Mouse (Mus musculus) stomach, embryonic 14.5 days (tissue): Measurements from ENCODE around the gene Chchd4. TPM values are rescaled to one million over a fixed set of nuclear protein-coding genes. Genes with fewer than 3 reads are reported as not detected.

Source experiments
- ATAC-seq: fragments of 200-750 bp; cut with Nextera tagmentation; 2 replicates; pipeline ENCODE4 v1.8.0; 2017; ENCODE audit warnings: low read depth, moderate TSS enrichment; ENCODE audit not compliant: insufficient number of reproducible peaks, insufficient read depth, low FRiP score
- H3K27ac ChIP-seq: fragments of 300-500 bp; sonication (generic); 2 replicates; pipeline ENCODE4 v1.5.1; 2014; ENCODE audit warnings: mild to moderate bottlenecking, low read length, moderate library complexity, mixed read lengths
- H3K27me3 ChIP-seq: fragments of 300-500 bp; sonication (generic); 2 replicates; pipeline ENCODE4 v1.6.1; 2014; ENCODE audit warnings: low read length, control low read depth, mixed read lengths; ENCODE audit not compliant: control insufficient read depth, insufficient read depth
- H3K36me3 ChIP-seq: fragments of 300-500 bp; sonication (generic); 2 replicates; pipeline ENCODE4 v1.6.1; 2014; ENCODE audit warnings: mild to moderate bottlenecking, control low read depth, low read length, moderate library complexity, mixed read lengths; ENCODE audit not compliant: control insufficient read depth, insufficient read depth
- H3K4me1 ChIP-seq: fragments of 300-500 bp; sonication (generic); 2 replicates; pipeline ENCODE4 v1.6.1; 2014; ENCODE audit warnings: low read length, control low read depth, mixed read lengths; ENCODE audit not compliant: control insufficient read depth, insufficient read depth
- H3K4me2 ChIP-seq: fragments of 300-500 bp; sonication (generic); replicated peaks from 2 replicates; pipeline ENCODE4 v1.6.1; 2014; ENCODE audit warnings: low read depth, low read length, control low read depth
- H3K4me3 ChIP-seq: fragments of 300-500 bp; sonication (generic); 2 replicates; pipeline ENCODE4 v1.5.1; 2014; ENCODE audit warnings: low read depth, low read length, control low read depth
- H3K9ac ChIP-seq: fragments of 300-500 bp; sonication (generic); replicated peaks from 2 replicates; pipeline ENCODE4 v1.6.1; 2014; ENCODE audit warnings: low read depth, mild to moderate bottlenecking, control low read depth, low read length, moderate library complexity, mixed read lengths
- H3K9me3 ChIP-seq: fragments of 300-500 bp; sonication (generic); 2 replicates; pipeline ENCODE4 v1.6.1; 2016; ENCODE audit warnings: low read depth, low read length, control low read depth; ENCODE audit not compliant: control insufficient read depth
- WGBS: fragments of 180-500 bp; shearing (Covaris S2); extraction: QIAGEN DNeasy Blood & Tissue Kit; methylation state at CpG from one replicate; pipeline ENCODE4 v1.1.7; 2014; 5-methylcytosine and 5-hydroxymethylcytosine counted together
- polyA plus RNA-seq: library from polyadenylated mRNA; unstranded; fragments of >200 nt; fragmentation: Nextera tagmentation; extraction: Ambion mirVana; gene quantifications from 2 replicates; pipeline ENCODE4 v1.2.1, GENCODE M21; 2014

Gene Chchd4
- polyA plus RNA-seq, 1 experiment from 2014 or later, result 26.4 TPM

- Histone ChIP-seq H3K36me3 (peaks cover 40% of the 10 kb centered on the region), H3K27ac (no peak overlapping the region), H3K4me2 (no peak overlapping the region), H3K9ac (no peak overlapping the region), H3K27me3 (no peaks in the 10 kb centered on the region), H3K9me3 (no peaks in the 10 kb centered on the region), H3K4me3 (no peak overlapping the region), H3K4me1 (peaks cover 1% of the 10 kb centered on the region; the same call in 1 of the 2 replicates)
- no peak for ATAC-seq
- 44% methylated on average over 7 of the region's 7 CpGs for WGBS
Observed at GRCm38 (mm10) chr6:91509326-91509725, 36.0 kb upstream of the Chchd4 start.

- H3K9me3 ChIP-seq, result no peaks in the 10 kb centered on the region
- ATAC-seq, result no peak
- no peak overlapping the region for H3K27ac ChIP-seq
- H3K4me2 ChIP-seq, result no peak overlapping the region
- 89% methylated on average over 3 of the region's 3 CpGs for WGBS
- no peak overlapping the region for H3K4me3 ChIP-seq
- H3K27me3 ChIP-seq, result no peaks in the 10 kb centered on the region
- no peak overlapping the region for H3K9ac ChIP-seq
- H3K36me3 ChIP-seq, result peaks cover 53% of the 10 kb centered on the region
- no peaks in the 10 kb centered on the region for H3K4me1 ChIP-seq
Observed at GRCm38 (mm10) chr6:91508041-91508440, 34.7 kb upstream of the Chchd4 start.

GRCm38 (mm10) chr6:91506036-91506435 lies 32.7 kb upstream of the Chchd4 start:
- Histone ChIP-seq H3K4me3 (no peak overlapping the region), H3K4me1 (no peaks in the 10 kb centered on the region), H3K9ac (no peak overlapping the region), H3K27me3 (no peaks in the 10 kb centered on the region), H3K9me3 (no peaks in the 10 kb centered on the region), H3K4me2 (no peak overlapping the region), H3K27ac (no peak overlapping the region), H3K36me3 (peaks cover 66% of the 10 kb centered on the region)
- 95% methylated on average over 5 of the region's 5 CpGs for WGBS
- ATAC-seq, result no peak

- peaks cover 90% of the 10 kb centered on the region for H3K36me3 ChIP-seq
- no peak overlapping the region for H3K4me2 ChIP-seq
- H3K9me3 ChIP-seq, result no peaks in the 10 kb centered on the region
- H3K9ac ChIP-seq, result no peak overlapping the region
- ATAC-seq, result no peak
- H3K4me3 ChIP-seq, result no peak overlapping the region
- H3K4me1 ChIP-seq, result no peaks in the 10 kb centered on the region
- H3K27me3 ChIP-seq, result no peaks in the 10 kb centered on the region
- WGBS, result 83% methylated on average over 1 of the region's 1 CpGs
- no peak overlapping the region for H3K27ac ChIP-seq
Observed at GRCm38 (mm10) chr6:91503302-91503701, 30.0 kb upstream of the Chchd4 start.

- H3K4me2 ChIP-seq, result no peak overlapping the region
- H3K4me3 ChIP-seq, result no peak overlapping the region
- ATAC-seq, result no peak
- WGBS, result 84% methylated on average over 8 of the region's 8 CpGs
- H3K9ac ChIP-seq, result no peak overlapping the region
- no peaks in the 10 kb centered on the region for H3K9me3 ChIP-seq
- no peak overlapping the region for H3K27ac ChIP-seq
- no peaks in the 10 kb centered on the region for H3K4me1 ChIP-seq
- no peaks in the 10 kb centered on the region for H3K27me3 ChIP-seq
- H3K36me3 ChIP-seq, result peaks cover 62% of the 10 kb centered on the region
Observed at GRCm38 (mm10) chr6:91494526-91494925, 21.2 kb upstream of the Chchd4 start.

GRCm38 (mm10) chr6:91493053-91493452 lies 19.7 kb upstream of the Chchd4 start:
- no peak for ATAC-seq
- H3K27ac ChIP-seq, result no peak overlapping the region
- H3K4me3 ChIP-seq, result no peak overlapping the region
- H3K9me3 ChIP-seq, result no peaks in the 10 kb centered on the region
- peaks cover 56% of the 10 kb centered on the region for H3K36me3 ChIP-seq
- H3K4me2 ChIP-seq, result no peak overlapping the region
- H3K27me3 ChIP-seq, result no peaks in the 10 kb centered on the region
- no peak overlapping the region for H3K9ac ChIP-seq
- 87% methylated on average over 10 of the region's 10 CpGs for WGBS
- H3K4me1 ChIP-seq, result no peaks in the 10 kb centered on the region

GRCm38 (mm10) chr6:91491004-91491403 lies 17.7 kb upstream of the Chchd4 start:
- 57% methylated on average over 6 of the region's 6 CpGs for WGBS
- H3K27me3 ChIP-seq, result no peaks in the 10 kb centered on the region
- H3K9me3 ChIP-seq, result no peaks in the 10 kb centered on the region
- H3K4me1 ChIP-seq, result no peaks in the 10 kb centered on the region
- no peak overlapping the region for H3K27ac ChIP-seq
- no peak overlapping the region for H3K4me3 ChIP-seq
- peaks cover 58% of the 10 kb centered on the region for H3K36me3 ChIP-seq
- ATAC-seq, result no peak
- H3K9ac ChIP-seq, result no peak overlapping the region
- no peak overlapping the region for H3K4me2 ChIP-seq

- Histone ChIP-seq H3K36me3 (peaks cover 63% of the 10 kb centered on the region), H3K9ac (no peak overlapping the region), H3K4me1 (no peaks in the 10 kb centered on the region), H3K27ac (no peak overlapping the region), H3K9me3 (no peaks in the 10 kb centered on the region), H3K4me3 (no peak overlapping the region), H3K4me2 (no peak overlapping the region), H3K27me3 (no peaks in the 10 kb centered on the region)
- 85% methylated on average over 10 of the region's 10 CpGs for WGBS
- ATAC-seq, result no peak
Observed at GRCm38 (mm10) chr6:91489872-91490271, 16.5 kb upstream of the Chchd4 start.

GRCm38 (mm10) chr6:91488496-91489212 lies 15.3 kb upstream of the Chchd4 start:
- H3K36me3 ChIP-seq, result peaks cover 69% of the 10 kb centered on the region
- no peak overlapping the region for H3K27ac ChIP-seq
- no peaks in the 10 kb centered on the region for H3K4me1 ChIP-seq
- ATAC-seq, result 0 out of 2 replicates have a peak, but pooled peaks have one; percentile 44
- H3K27me3 ChIP-seq, result no peaks in the 10 kb centered on the region
- no peak overlapping the region for H3K4me3 ChIP-seq
- WGBS, result 76% methylated on average over 9 of the region's 9 CpGs
- H3K9me3 ChIP-seq, result no peaks in the 10 kb centered on the region
- H3K4me2 ChIP-seq, result no peak overlapping the region
- no peak overlapping the region for H3K9ac ChIP-seq
